Mouse (Mus musculus) cortical plate, adult 2 months (tissue): ENCODE results near the gene C8g.

Experiments used
- CTCF ChIP-seq: fragments of 200-500 bp; IDR thresholded peaks from 2 replicates; pipeline ENCODE4 v1.5.1; 2011; ENCODE audit warnings: mild to moderate bottlenecking, control low read depth, low read length; ENCODE audit not compliant: insufficient read depth; ENCODE audit errors: extremely low read depth
- POLR2A ChIP-seq: fragments of 200-500 bp; IDR thresholded peaks from 2 replicates; pipeline ENCODE4 v1.6.1; 2011; ENCODE audit warnings: mild to moderate bottlenecking, low read length, control low read depth; ENCODE audit not compliant: insufficient read depth; ENCODE audit errors: extremely low read depth

DNA sequence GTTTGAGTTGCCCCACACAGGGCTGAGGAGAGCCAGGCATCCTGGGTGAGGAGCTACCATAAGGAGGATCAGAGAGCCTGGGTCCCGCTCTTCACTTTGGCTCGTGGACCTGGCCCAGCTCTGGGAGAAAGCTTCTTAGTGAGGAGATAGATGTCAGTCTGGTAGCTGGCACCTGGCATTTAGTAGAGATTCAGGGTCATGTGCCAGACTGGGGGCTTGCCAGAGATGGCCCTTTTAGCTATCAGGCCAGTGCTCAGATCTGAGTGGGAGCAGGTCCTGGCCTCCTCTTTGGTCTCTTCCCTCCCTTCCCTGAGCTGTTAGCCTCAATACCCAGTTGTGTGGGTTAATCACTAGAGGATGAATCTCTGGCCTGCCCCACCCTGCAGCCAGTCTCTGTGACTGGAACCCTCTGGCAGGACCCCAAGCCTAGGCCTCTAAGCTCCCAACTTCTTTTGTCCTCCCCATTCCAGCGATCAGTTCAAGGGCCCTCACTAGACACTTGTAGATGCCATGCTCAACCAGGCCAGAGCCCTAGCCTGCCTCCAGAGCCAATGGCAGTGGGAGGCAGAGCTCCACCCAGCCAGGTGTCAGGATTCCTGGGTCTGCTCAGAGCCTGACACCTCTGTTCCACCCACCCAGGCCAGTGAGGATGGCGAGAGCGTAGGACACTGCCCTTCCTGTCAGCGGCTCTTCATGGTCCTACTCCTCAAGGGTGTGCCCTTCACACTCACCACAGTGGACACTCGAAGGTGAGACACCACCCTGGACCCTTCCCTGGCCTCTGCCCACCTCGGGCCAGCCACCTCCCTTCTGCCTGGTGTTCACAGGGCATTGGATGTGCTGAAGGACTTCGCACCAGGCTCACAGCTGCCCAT is 44.3 kb downstream of the C8g start:
- TF ChIP-seq CTCF (no peak), POLR2A (no peak; the same call in 1 of the 2 replicates)
